Mouse (Mus musculus): Measurements from ENCODE around the gene Mdh1. TPM values are rescaled to one million over a fixed set of nuclear protein-coding genes. Genes with fewer than 3 reads are reported as not detected.

Gene Mdh1
- 636 and 660 TPM in 2 replicates for polyA plus RNA-seq (2015; fragmentation: Nextera tagmentation; extraction: Ambion mirVana)

- peaks cover 6% of the 10 kb centered on the region; the same call in 1 of the 2 replicates for H3K36me3 ChIP-seq
- WGBS = under 1% methylated on average over 42 of the region's 42 CpGs
- H3K27me3 ChIP-seq = no peaks in the 10 kb centered on the region
- peaks cover 21% of the 10 kb centered on the region for H3K4me1 ChIP-seq
- peak within 1 kb of the TSS; percentile 85 for H3K9ac ChIP-seq
- peak within 1 kb of the TSS; percentile 69 for H3K4me2 ChIP-seq
- peak within 1 kb of the TSS; percentile 93 for H3K27ac ChIP-seq
- no peaks in the 10 kb centered on the region for H3K9me3 ChIP-seq (replicated peaks)
- peak; percentile 99 for ATAC-seq (replicated peaks; ENCODE audit: low FRiP score)
- peak within 1 kb of the TSS; percentile 88 for H3K4me3 ChIP-seq (replicated peaks)
Measured at GRCm38 (mm10) chr11:21571700-21572381, at the start of gene Mdh1, which contains the start of gene Wdpcp. Gene Mdh1, minus strand, starts transcription at chr11:21572367. Gene Wdpcp, plus strand, starts transcription at chr11:21572235.

- Histone ChIP-seq H3K9ac (no peak overlapping the region), H3K9me3 (replicated peaks) (no peaks in the 10 kb centered on the region), H3K36me3 (no peaks in the 10 kb centered on the region), H3K4me2 (no peak overlapping the region), H3K27me3 (no peaks in the 10 kb centered on the region), H3K4me1 (no peaks in the 10 kb centered on the region), H3K27ac (no peak overlapping the region), H3K4me3 (replicated peaks) (no peak overlapping the region)
- no peak for ATAC-seq (replicated peaks; ENCODE audit: low FRiP score)
Measured at GRCm38 (mm10) chr11:21615915-21616314, 43.7 kb upstream of the Mdh1 start.

- Histone ChIP-seq H3K36me3 (no peaks in the 10 kb centered on the region), H3K9me3 (replicated peaks) (no peaks in the 10 kb centered on the region), H3K4me1 (no peaks in the 10 kb centered on the region), H3K27me3 (no peaks in the 10 kb centered on the region), H3K27ac (no peak overlapping the region), H3K4me2 (no peak overlapping the region), H3K9ac (no peak overlapping the region), H3K4me3 (replicated peaks) (no peak overlapping the region)
- WGBS = 58% methylated on average over 5 of the region's 5 CpGs
- no peak for ATAC-seq (replicated peaks; ENCODE audit: low FRiP score)
Measured at GRCm38 (mm10) chr11:21602497-21602896, 30.3 kb upstream of the Mdh1 start.

GRCm38 (mm10) chr11:21583286-21583685, 11.1 kb upstream of the Mdh1 start:
- no peak for ATAC-seq (replicated peaks; ENCODE audit: low FRiP score)
- WGBS = 67% methylated on average over 1 of the region's 1 CpGs
- Histone ChIP-seq H3K36me3 (no peaks in the 10 kb centered on the region), H3K27me3 (no peaks in the 10 kb centered on the region), H3K4me3 (replicated peaks) (no peak overlapping the region), H3K4me2 (no peak overlapping the region), H3K9ac (no peak overlapping the region), H3K27ac (no peak overlapping the region), H3K9me3 (replicated peaks) (no peaks in the 10 kb centered on the region), H3K4me1 (no peaks in the 10 kb centered on the region)

GRCm38 (mm10) chr11:21581472-21581871, 9.3 kb upstream of the Mdh1 start:
- H3K4me2 ChIP-seq = no peak overlapping the region
- H3K27ac ChIP-seq = no peak overlapping the region
- no peak overlapping the region for H3K4me3 ChIP-seq (replicated peaks)
- H3K4me1 ChIP-seq = no peaks in the 10 kb centered on the region
- no peaks in the 10 kb centered on the region for H3K9me3 ChIP-seq (replicated peaks)
- no peaks in the 10 kb centered on the region for H3K27me3 ChIP-seq
- 73% methylated on average over 7 of the region's 7 CpGs for whole genome bisulfite sequencing
- H3K9ac ChIP-seq = no peak overlapping the region
- ATAC-seq (replicated peaks; ENCODE audit: low FRiP score) = no peak
- no peaks in the 10 kb centered on the region for H3K36me3 ChIP-seq

GRCm38 (mm10) chr11:21570973-21571372, 1.2 kb downstream of the Mdh1 start:
- peaks cover 15% of the 10 kb centered on the region for H3K36me3 ChIP-seq

GRCm38 (mm10) chr11:21570109-21570474, 2.1 kb downstream of the Mdh1 start:
- Histone ChIP-seq H3K9me3 (replicated peaks) (no peaks in the 10 kb centered on the region), H3K4me1 (peaks cover 21% of the 10 kb centered on the region), H3K4me2 (peak overlapping the region; percentile 42), H3K9ac (no peak overlapping the region), H3K36me3 (peaks cover 24% of the 10 kb centered on the region), H3K4me3 (replicated peaks) (peak overlapping the region; percentile 17), H3K27me3 (no peaks in the 10 kb centered on the region), H3K27ac (peak overlapping the region; percentile 58)
- no peak for ATAC-seq (replicated peaks; ENCODE audit: low FRiP score)
- 78% methylated on average over 2 of the region's 2 CpGs for WGBS

More at GRCm38 (mm10) chr11:21570973-21571372, 1.2 kb downstream of the Mdh1 start:
- no peak for ATAC-seq (replicated peaks; ENCODE audit: low FRiP score)
- H3K4me2 ChIP-seq = peak overlapping the region; percentile 69
- no peaks in the 10 kb centered on the region for H3K27me3 ChIP-seq
- H3K27ac ChIP-seq = peak overlapping the region; percentile 93
- peaks cover 21% of the 10 kb centered on the region for H3K4me1 ChIP-seq
- peak overlapping the region; percentile 85 for H3K9ac ChIP-seq
- H3K9me3 ChIP-seq (replicated peaks) = no peaks in the 10 kb centered on the region
- WGBS = 4% methylated on average over 10 of the region's 10 CpGs
- H3K4me3 ChIP-seq (replicated peaks) = peak overlapping the region; percentile 88

- no peak for ATAC-seq (replicated peaks; ENCODE audit: low FRiP score)
- WGBS = 39% methylated on average over 3 of the region's 3 CpGs
- no peaks in the 10 kb centered on the region for H3K9me3 ChIP-seq (replicated peaks)
- peak overlapping the region; percentile 58 for H3K27ac ChIP-seq
- H3K9ac ChIP-seq = no peak overlapping the region
- H3K27me3 ChIP-seq = no peaks in the 10 kb centered on the region
- H3K4me3 ChIP-seq (replicated peaks) = peak overlapping the region; percentile 17; the same call in 1 of the 2 replicates
- peaks cover 29% of the 10 kb centered on the region for H3K36me3 ChIP-seq
- peak overlapping the region; percentile 42 for H3K4me2 ChIP-seq
- peaks cover 21% of the 10 kb centered on the region for H3K4me1 ChIP-seq
Measured at GRCm38 (mm10) chr11:21569456-21570108, 2.6 kb downstream of the Mdh1 start.

- 59% methylated on average over 5 of the region's 5 CpGs for WGBS
- ATAC-seq (replicated peaks; ENCODE audit: low FRiP score) = no peak
- no peaks in the 10 kb centered on the region for H3K27me3 ChIP-seq
- peak overlapping the region; percentile 28; the same call in 1 of the 2 replicates for H3K27ac ChIP-seq
- peak overlapping the region; percentile 32; the same call in 1 of the 2 replicates for H3K4me2 ChIP-seq
- no peak overlapping the region; the same call in 1 of the 2 replicates for H3K4me3 ChIP-seq (replicated peaks)
- H3K4me1 ChIP-seq = peaks cover 21% of the 10 kb centered on the region
- no peaks in the 10 kb centered on the region for H3K9me3 ChIP-seq (replicated peaks)
- peaks cover 30% of the 10 kb centered on the region for H3K36me3 ChIP-seq
- no peak overlapping the region for H3K9ac ChIP-seq
Measured at GRCm38 (mm10) chr11:21569002-21569401, 3.2 kb downstream of the Mdh1 start.

- Histone ChIP-seq H3K9me3 (replicated peaks) (no peaks in the 10 kb centered on the region), H3K27ac (no peak overlapping the region), H3K27me3 (no peaks in the 10 kb centered on the region), H3K4me2 (no peak overlapping the region), H3K36me3 (peaks cover 42% of the 10 kb centered on the region), H3K9ac (no peak overlapping the region), H3K4me3 (replicated peaks) (no peak overlapping the region), H3K4me1 (peaks cover 17% of the 10 kb centered on the region)
- no peak for ATAC-seq (replicated peaks; ENCODE audit: low FRiP score)
- WGBS = 82% methylated on average over 1 of the region's 1 CpGs
Measured at GRCm38 (mm10) chr11:21567733-21568132, 4.4 kb downstream of the Mdh1 start.

GRCm38 (mm10) chr11:21566934-21567333, 5.2 kb downstream of the Mdh1 start:
- H3K4me3 ChIP-seq (replicated peaks) = no peak overlapping the region
- peaks cover 45% of the 10 kb centered on the region for H3K36me3 ChIP-seq
- H3K27me3 ChIP-seq = no peaks in the 10 kb centered on the region
- peaks cover 16% of the 10 kb centered on the region for H3K4me1 ChIP-seq
- H3K9ac ChIP-seq = no peak overlapping the region
- no peak overlapping the region for H3K27ac ChIP-seq
- no peak for ATAC-seq (replicated peaks; ENCODE audit: low FRiP score)
- 91% methylated on average over 6 of the region's 6 CpGs for WGBS
- H3K9me3 ChIP-seq (replicated peaks) = no peaks in the 10 kb centered on the region
- H3K4me2 ChIP-seq = no peak overlapping the region

GRCm38 (mm10) chr11:21564681-21565405, 7.3 kb downstream of the Mdh1 start:
- WGBS = 76% methylated on average over 9 of the region's 9 CpGs
- peaks cover 7% of the 10 kb centered on the region for H3K4me1 ChIP-seq
- H3K9ac ChIP-seq = no peak overlapping the region
- H3K4me2 ChIP-seq = no peak overlapping the region
- H3K36me3 ChIP-seq = peaks cover 64% of the 10 kb centered on the region
- H3K27ac ChIP-seq = no peak overlapping the region
- no peak for ATAC-seq (replicated peaks; ENCODE audit: low FRiP score)
- H3K4me3 ChIP-seq (replicated peaks) = no peak overlapping the region
- H3K9me3 ChIP-seq (replicated peaks) = no peaks in the 10 kb centered on the region
- no peaks in the 10 kb centered on the region for H3K27me3 ChIP-seq

All from kidney, embryonic 15.5 days (tissue).